10 mouse cellular contexts compared by ENCODE assay signal in genomic region chr15:100706226-100706625, GRCm38 (mm10). TPM values are rescaled to one million over a fixed set of nuclear protein-coding genes. Genes with fewer than 3 reads are reported as not detected.
DNase-seq lines count a peak whose midpoint lies in the region; ATAC-seq lines count a peak whose summit lies in the region.
"Had no signal": no experiment of that assay in that cellular context is flagged by ENCODE, and none has a peak within 500 bp of the region (broad histone marks: within the 10 kb centered on the region; RNA-seq: fewer than 3 reads in every experiment).

No protein-coding gene starts in this region.

- 34% methylated on average over 8 of the region's 8 CpGs for WGBS in heart, embryonic 12.5 days
- 77% methylated on average over 8 of the region's 8 CpGs for WGBS in forebrain, embryonic 14.5 days

- H3K9ac ChIP-seq in heart, embryonic 12.5 days = no peak overlapping the region
- H3K9ac ChIP-seq in forebrain, embryonic 14.5 days (ENCODE audit: low read length) = no peak overlapping the region

- H3K27me3 ChIP-seq in heart, embryonic 12.5 days (replicated peaks) = peaks cover 33% of the 10 kb centered on the region
- H3K27me3 ChIP-seq in forebrain, embryonic 14.5 days (replicated peaks; ENCODE audit: control insufficient read depth, insufficient read depth, low read length) = no peaks in the 10 kb centered on the region

- H3K4me3 ChIP-seq in heart, embryonic 12.5 days = no peak overlapping the region
- H3K4me3 ChIP-seq in forebrain, embryonic 14.5 days (ENCODE audit: low read depth, low read length) = no peak overlapping the region

- H3K27ac ChIP-seq in heart, embryonic 12.5 days (ENCODE audit: poor library complexity, severe bottlenecking) = no peak overlapping the region
- H3K27ac ChIP-seq in forebrain, embryonic 14.5 days (ENCODE audit: low read depth, low read length) = no peak overlapping the region

- H3K9me3 ChIP-seq in heart, embryonic 12.5 days (replicated peaks) = no peaks in the 10 kb centered on the region
- no peaks in the 10 kb centered on the region for H3K9me3 ChIP-seq in forebrain, embryonic 14.5 days (replicated peaks; ENCODE audit: control insufficient read depth, low read length)

- H3K36me3 ChIP-seq in heart, embryonic 12.5 days = no peaks in the 10 kb centered on the region
- no peaks in the 10 kb centered on the region for H3K36me3 ChIP-seq in forebrain, embryonic 14.5 days (ENCODE audit: control insufficient read depth, insufficient read depth, low read length)

- H3K4me2 ChIP-seq in heart, embryonic 12.5 days = no peak overlapping the region
- H3K4me2 ChIP-seq in forebrain, embryonic 14.5 days (ENCODE audit: low read length) = no peak overlapping the region

- DNase-seq in heart, adult 8-10 months (ENCODE audit: low spot score) = no peak
- DNase-seq in thymus, adult 18-20 months = peak; percentile 76 to 90
- DNase-seq in cerebellum, postnatal 10 days = no peak
- no peak for DNase-seq in forebrain, embryonic 14.5 days (ENCODE audit: low spot score)
- no peak for DNase-seq in ovary, postnatal 36 days (ENCODE audit: low spot score)
- DNase-seq: adrenal gland, adult 8-10 months; cerebellum, postnatal 25 days had no signal

- peaks cover 7% of the 10 kb centered on the region; the same call in 1 of the 2 replicates for H3K4me1 ChIP-seq in heart, embryonic 12.5 days (replicated peaks)
- no peaks in the 10 kb centered on the region for H3K4me1 ChIP-seq in forebrain, embryonic 14.5 days (ENCODE audit: control insufficient read depth, insufficient read depth, low read length)

- peak; percentile 33; the same call in 1 of the 2 replicates for ATAC-seq in heart, embryonic 12.5 days (ENCODE audit: insufficient number of reproducible peaks, low FRiP score)
- peak; percentile 97 for ATAC-seq in common myeloid progenitor, adult 5-6 weeks (replicated peaks; ENCODE audit: low read depth, poor library complexity, severe bottlenecking)
- ATAC-seq in megakaryocyte progenitor cell, adult 5-6 weeks (replicated peaks; ENCODE audit: poor library complexity) = peak; percentile 80
- ATAC-seq in forebrain, embryonic 14.5 days = no peak

RNA-seq across cellular contexts. Expression of gene Cela1, which starts 18.5 kb away (rescaled TPM):
- 1.4 and 1.6 TPM in 2 replicates for polyA plus RNA-seq in heart, embryonic 12.5 days (2016; fragmentation: Nextera tagmentation; extraction: Ambion mirVana)
- 1 to 10 TPM; 1.1 to 2.0 (median 1.5) TPM for total RNA-seq in heart, adult 8-10 months (2022)
- 21.1 and 29.0 TPM in 2 replicates for total RNA-seq in common myeloid progenitor, adult 5-6 weeks (2017)
- total RNA-seq in megakaryocyte progenitor cell, adult 5-6 weeks (2015) = 12.2 and 28.8 TPM in 2 replicates
- 5.2 and 10.8 TPM in 2 replicates for total RNA-seq in megakaryocyte progenitor cell, adult 5-6 weeks (2017)
- 0.60 and 0.88 TPM in 2 replicates for polyA plus RNA-seq in forebrain, embryonic 14.5 days (2014; fragmentation: Nextera tagmentation; extraction: Ambion mirVana)

RNA-seq across cellular contexts. Expression of gene Galnt6, which starts 22.9 kb away (rescaled TPM):
- polyA plus RNA-seq in heart, embryonic 12.5 days (2016; fragmentation: Nextera tagmentation; extraction: Ambion mirVana) = 0.14 and 0.39 TPM in 2 replicates
- total RNA-seq in heart, adult 8-10 months (2022) = under 1 TPM; 0.54 to 0.86 (median 0.64) TPM
- 42.7 and 49.2 TPM in 2 replicates for total RNA-seq in common myeloid progenitor, adult 5-6 weeks (2017)
- total RNA-seq in megakaryocyte progenitor cell, adult 5-6 weeks (2015) = 11.7 and 11.9 TPM in 2 replicates
- 28.0 and 29.8 TPM in 2 replicates for total RNA-seq in megakaryocyte progenitor cell, adult 5-6 weeks (2017)
- 0.09 and 0.10 TPM in 2 replicates for polyA plus RNA-seq in forebrain, embryonic 14.5 days (2014; fragmentation: Nextera tagmentation; extraction: Ambion mirVana)

RNA-seq across cellular contexts. Expression of gene Bin2, which starts 36.9 kb away (rescaled TPM):
- polyA plus RNA-seq in heart, embryonic 12.5 days (2016; fragmentation: Nextera tagmentation; extraction: Ambion mirVana) = 3.7 and 6.3 TPM in 2 replicates
- total RNA-seq in heart, adult 8-10 months (2022) = 1 to 10 TPM in 2 of 4 experiments, under 1 TPM in 2; 0.84 to 2.6 (median 1.1) TPM
- 134 and 142 TPM in 2 replicates for total RNA-seq in common myeloid progenitor, adult 5-6 weeks (2017)
- 129 and 133 TPM in 2 replicates for total RNA-seq in megakaryocyte progenitor cell, adult 5-6 weeks (2015)
- total RNA-seq in megakaryocyte progenitor cell, adult 5-6 weeks (2017) = 98.9 and 105 TPM in 2 replicates
- 0.18 and 0.66 TPM in 2 replicates for polyA plus RNA-seq in forebrain, embryonic 14.5 days (2014; fragmentation: Nextera tagmentation; extraction: Ambion mirVana)

RNA-seq across cellular contexts. Expression of gene Slc4a8, which starts 55.3 kb away (rescaled TPM):
- polyA plus RNA-seq in heart, embryonic 12.5 days (2016; fragmentation: Nextera tagmentation; extraction: Ambion mirVana) = 1.1 and 1.2 TPM in 2 replicates
- 1 to 10 TPM; 1.9 to 4.3 (median 2.8) TPM for total RNA-seq in heart, adult 8-10 months (2022)
- 10.9 and 12.6 TPM in 2 replicates for total RNA-seq in common myeloid progenitor, adult 5-6 weeks (2017)
- total RNA-seq in megakaryocyte progenitor cell, adult 5-6 weeks (2015) = 20.3 and 26.1 TPM in 2 replicates
- total RNA-seq in megakaryocyte progenitor cell, adult 5-6 weeks (2017) = 21.3 and 22.2 TPM in 2 replicates
- polyA plus RNA-seq in forebrain, embryonic 14.5 days (2014; fragmentation: Nextera tagmentation; extraction: Ambion mirVana) = 11.2 and 17.8 TPM in 2 replicates

Comparison
In these comparisons a context has a peak if more than half of its experiments do, and no peak if none do; other contexts are left out.
1. DNase-seq: peak in thymus, adult 18-20 months (2 of 2); none in heart, adult 8-10 months (single experiment), cerebellum, postnatal 10 days (0 of 2), forebrain, embryonic 14.5 days (single experiment) and ovary, postnatal 36 days (single experiment).
2. RNA of gene Galnt6, which starts 22.9 kb away (total RNA-seq): 42.7 to 49.2 TPM in common myeloid progenitor, adult 5-6 weeks and 11.7 to 29.8 TPM in megakaryocyte progenitor cell, adult 5-6 weeks; 0.54 to 0.86 TPM in heart, adult 8-10 months; every median in the first group is over 4 times any median in the second.
3. RNA of gene Bin2, which starts 36.9 kb away (total RNA-seq): 134 to 142 TPM in common myeloid progenitor, adult 5-6 weeks and 98.9 to 133 TPM in megakaryocyte progenitor cell, adult 5-6 weeks; 0.84 to 2.6 TPM in heart, adult 8-10 months; every median in the first group is over 10 times any median in the second.